Mouse (Mus musculus) CH12.LX (cell line): ENCODE measurements around the gene Slc22a17. TPM values are rescaled to one million over a fixed set of nuclear protein-coding genes. Genes with fewer than 3 reads are reported as not detected.

Experiments used
- DNase-seq: peaks from one replicate; pipeline ENCODE4 v3.0.0-alpha.2; 2013; ENCODE audit errors: extremely low read depth
- H3K27ac ChIP-seq: 2 replicates; pipeline ENCODE4 v1.5.1; 2012; ENCODE audit warnings: low read depth, mild to moderate bottlenecking, control low read depth, moderate library complexity; ENCODE audit not compliant: insufficient read depth
- H3K27me3 ChIP-seq: replicated peaks from 2 replicates; pipeline ENCODE3; 2012; ENCODE audit warnings: inconsistent platforms
- H3K36me3 ChIP-seq, 2 experiments: replicated peaks in 1 of 2; 2 replicates each; pipeline versions ENCODE3 to v1.6.1; 2012; ENCODE audit warnings: inconsistent platforms in 1 of 2, low read length in 1 of 2, mild to moderate bottlenecking in 1 of 2, mixed read lengths in 1 of 2, moderate library complexity in 1 of 2; ENCODE audit not compliant: control insufficient read depth in 1 of 2, insufficient read depth in 1 of 2
- H3K4me1 ChIP-seq, 2 experiments: 2 replicates each; pipeline ENCODE4 v1.6.1; 2012; ENCODE audit warnings: inconsistent platforms in 1 of 2, moderate library complexity in 1 of 2; ENCODE audit not compliant: insufficient read depth in 2 of 2, control insufficient read depth in 1 of 2
- H3K4me2 ChIP-seq: 2 replicates; pipeline ENCODE4 v1.6.1; 2012; ENCODE audit warnings: low read depth, mild to moderate bottlenecking, control low read depth; ENCODE audit not compliant: poor library complexity, insufficient read depth, severe bottlenecking
- H3K4me3 ChIP-seq, 3 experiments: fragments of 150-350 bp in 1 of 3; sonication (generic) in 1 of 3; replicated peaks in 1 of 3; 2 replicates each; pipeline versions ENCODE3 to v1.5.1; 2011 to 2012; ENCODE audit warnings: low read depth in 2 of 3, low read length in 2 of 3, mild to moderate bottlenecking in 2 of 3, moderate library complexity in 2 of 3, control low read depth in 1 of 3, improper control_type of control experiment in 1 of 3, inconsistent platforms in 1 of 3, mixed read lengths in 1 of 3; ENCODE audit not compliant: poor library complexity in 1 of 3
- H3K79me2 ChIP-seq: replicated peaks from 2 replicates; pipeline ENCODE4 v1.6.1; 2012; ENCODE audit warnings: mild to moderate bottlenecking, moderate library complexity; ENCODE audit not compliant: control insufficient read depth, poor library complexity, insufficient read depth, severe bottlenecking; ENCODE audit errors: extremely low read depth
- H3K9ac ChIP-seq: 2 replicates; pipeline ENCODE4 v1.6.1; 2012; ENCODE audit warnings: low read depth, mild to moderate bottlenecking, control low read depth, moderate library complexity; ENCODE audit not compliant: insufficient read depth
- H3K9me3 ChIP-seq: replicated peaks from 2 replicates; pipeline ENCODE3; 2012; ENCODE audit warnings: low read length, inconsistent platforms, mixed read lengths
- BHLHE40 ChIP-seq: IDR thresholded peaks from 2 replicates; pipeline ENCODE4 v1.6.1; 2011; ENCODE audit warnings: mild to moderate bottlenecking, low read depth, low read length, improper control_type of control experiment
- CHD2 ChIP-seq: IDR thresholded peaks from 2 replicates; pipeline ENCODE4 v1.6.1; 2011; ENCODE audit warnings: low read length, improper control_type of control experiment
- CTCF ChIP-seq, 2 experiments: IDR thresholded peaks in 1 of 2; conservative IDR thresholded peaks in 1 of 2; 2 replicates each; pipeline ENCODE4 v1.5.1; 2011 to 2012; ENCODE audit warnings: low read depth in 2 of 2, low read length in 2 of 2, improper control_type of control experiment in 1 of 2, inconsistent platforms in 1 of 2, mild to moderate bottlenecking in 1 of 2, moderate library complexity in 1 of 2
- ELF1 ChIP-seq: IDR thresholded peaks from 2 replicates; pipeline ENCODE4 v1.6.1; 2014; ENCODE audit warnings: low read depth, mild to moderate bottlenecking, inconsistent platforms, low read length, improper control_type of control experiment
- GABPA ChIP-seq: IDR thresholded peaks from 2 replicates; pipeline ENCODE4 v1.6.1; 2012; ENCODE audit warnings: low read depth, low read length, improper control_type of control experiment, inconsistent platforms; ENCODE audit not compliant: insufficient replicate concordance
- HCFC1 ChIP-seq: IDR thresholded peaks from 2 replicates; pipeline ENCODE4 v1.6.1; 2012; ENCODE audit warnings: low read depth, mild to moderate bottlenecking, inconsistent platforms, low read length, improper control_type of control experiment
- IRF4 ChIP-seq: IDR thresholded peaks from 2 replicates; pipeline ENCODE4 v1.6.1; 2014; ENCODE audit warnings: low read depth, mild to moderate bottlenecking, inconsistent platforms, low read length, improper control_type of control experiment
- JUN ChIP-seq: IDR thresholded peaks from 2 replicates; pipeline ENCODE4 v1.6.1; 2011; ENCODE audit warnings: low read depth, mild to moderate bottlenecking, low read length, improper control_type of control experiment, moderate library complexity; ENCODE audit not compliant: insufficient read depth
- JUND ChIP-seq: conservative IDR thresholded peaks from 2 replicates; pipeline ENCODE4 v1.6.1; 2011; ENCODE audit warnings: low read depth, low read length, improper control_type of control experiment
- MAFK ChIP-seq: IDR thresholded peaks from 2 replicates; pipeline ENCODE4 v1.6.1; 2011; ENCODE audit warnings: low read length, improper control_type of control experiment; ENCODE audit not compliant: insufficient replicate concordance
- MAZ ChIP-seq: IDR thresholded peaks from 2 replicates; pipeline ENCODE4 v1.6.1; 2012; ENCODE audit warnings: low read depth, mild to moderate bottlenecking, inconsistent platforms, low read length, improper control_type of control experiment, moderate library complexity
- MEF2A ChIP-seq: IDR thresholded peaks from 2 replicates; pipeline ENCODE4 v1.6.1; 2014; ENCODE audit warnings: low read depth, mild to moderate bottlenecking, inconsistent platforms, low read length, improper control_type of control experiment, borderline replicate concordance
- MYC ChIP-seq: IDR thresholded peaks from 2 replicates; pipeline ENCODE4 v1.6.1; 2011; ENCODE audit warnings: low read depth, mild to moderate bottlenecking, improper control_type of control experiment, low read length
- NELFE ChIP-seq: IDR thresholded peaks from 2 replicates; pipeline ENCODE4 v1.6.1; 2011; ENCODE audit warnings: low read depth, low read length, improper control_type of control experiment
- NRF1 ChIP-seq: IDR thresholded peaks from 2 replicates; pipeline ENCODE4 v1.6.1; 2014; ENCODE audit warnings: low read depth, mild to moderate bottlenecking, inconsistent platforms, low read length, improper control_type of control experiment, moderate library complexity
- PAX5 ChIP-seq: IDR thresholded peaks from 2 replicates; pipeline ENCODE4 v1.6.1; 2012; ENCODE audit warnings: low read length, inconsistent platforms, mixed read lengths
- POLR2A ChIP-seq: IDR thresholded peaks from 2 replicates; pipeline ENCODE4 v1.6.1; 2011; ENCODE audit warnings: low read depth, mild to moderate bottlenecking, improper control_type of control experiment, low read length
- POLR2AphosphoS2 ChIP-seq: IDR thresholded peaks from 2 replicates; pipeline ENCODE4 v1.6.1; 2011; ENCODE audit warnings: low read depth, low read length, improper control_type of control experiment
- RCOR1 ChIP-seq: conservative IDR thresholded peaks from 2 replicates; pipeline ENCODE4 v1.6.1; 2012; ENCODE audit warnings: low read depth, mild to moderate bottlenecking, inconsistent platforms, low read length, improper control_type of control experiment
- SIN3A ChIP-seq: IDR thresholded peaks from 2 replicates; pipeline ENCODE4 v1.6.1; 2012; ENCODE audit warnings: low read length, improper control_type of control experiment, inconsistent platforms
- TBP ChIP-seq: conservative IDR thresholded peaks from 2 replicates; pipeline ENCODE4 v1.6.1; 2011; ENCODE audit warnings: low read depth, low read length, improper control_type of control experiment
- TCF12 ChIP-seq: IDR thresholded peaks from 2 replicates; pipeline ENCODE4 v1.6.1; 2014; ENCODE audit warnings: low read depth, mild to moderate bottlenecking, inconsistent platforms, low read length, improper control_type of control experiment
- USF1 ChIP-seq: IDR thresholded peaks from 2 replicates; pipeline ENCODE4 v1.6.1; 2014; ENCODE audit warnings: low read depth, mild to moderate bottlenecking, inconsistent platforms, low read length, improper control_type of control experiment
- USF2 ChIP-seq: conservative IDR thresholded peaks from 2 replicates; pipeline ENCODE4 v1.6.1; 2011; ENCODE audit warnings: low read depth, low read length, improper control_type of control experiment
- ZC3H11A ChIP-seq: IDR thresholded peaks from 2 replicates; pipeline ENCODE4 v1.6.1; 2012; ENCODE audit warnings: low read depth, mild to moderate bottlenecking, inconsistent platforms, low read length, improper control_type of control experiment
- ZKSCAN1 ChIP-seq: IDR thresholded peaks from 2 replicates; pipeline ENCODE4 v1.6.1; 2012; ENCODE audit warnings: low read depth, inconsistent platforms, low read length, improper control_type of control experiment, borderline replicate concordance
- ZMIZ1 ChIP-seq: IDR thresholded peaks from 2 replicates; pipeline ENCODE4 v1.6.1; 2012; ENCODE audit warnings: low read depth, mild to moderate bottlenecking, inconsistent platforms, low read length, improper control_type of control experiment
- ZNF384 ChIP-seq: IDR thresholded peaks from 2 replicates; pipeline ENCODE4 v1.6.1; 2012; ENCODE audit warnings: low read depth, low read length, improper control_type of control experiment, inconsistent platforms
- dilution Hi-C: fragments of 300-500 bp; cut with MboI; formaldehyde crosslinking; loops from 2 replicates; pipeline ENCODE4 v1.14.3; 2020; ENCODE audit warnings: low sequenced_read_pairs; ENCODE audit not compliant: extremely low pct_unique_long_range_greater_than_20kb, extremely low pct_ligation_motif_present
- in situ Hi-C: fragments of 300-500 bp; cut with MboI; formaldehyde crosslinking; loops from 3 replicates; pipeline ENCODE4 v1.14.3; 2019; ENCODE audit warnings: low sequenced_read_pairs, low pct_ligation_motif_present, low pct_unique_long_range_greater_than_20kb, mixed read lengths
- polyA plus RNA-seq: library from polyadenylated mRNA; unstranded; fragments of >175 nt; gene quantifications from 2 replicates; pipeline ENCODE4 v1.2.1, GENCODE M21; 2012; ENCODE audit warnings: low read depth; ENCODE audit not compliant: insufficient read length
- total RNA-seq, 2 experiments: library from RNA; depleted of rRNA; stranded (reverse); fragments of 300-350 nt in 1 of 2; fragments of >200 nt in 1 of 2; gene quantifications; 2 replicates each; pipeline ENCODE4 v1.2.3; 2012 to 2014

Slc22a17 gene
- total and polyA plus RNA-seq, 3 experiments: 0.04 to 1.1 (median 0.34) TPM

DNA sequence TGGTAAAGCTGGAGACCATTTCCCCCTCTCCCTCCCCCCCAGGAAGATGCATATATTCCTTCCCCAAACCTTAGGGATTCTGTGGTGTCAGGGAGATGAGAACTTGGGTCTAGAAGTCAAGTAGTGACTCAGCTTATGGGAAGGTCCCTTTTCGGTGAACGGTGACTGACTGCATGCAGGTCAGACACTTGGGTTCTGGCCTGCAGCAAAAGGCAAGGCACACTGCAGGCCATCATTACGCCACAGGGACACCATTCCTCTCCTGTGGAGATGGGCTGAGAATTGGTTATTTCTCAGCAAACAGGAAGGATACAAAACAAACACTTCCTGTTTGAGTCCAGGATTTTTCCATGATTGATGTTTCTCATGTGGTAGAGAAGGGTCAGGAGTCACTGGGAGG lies 46.3 kb upstream of the Slc22a17 start:
- in situ Hi-C loops (no loop called here), dilution Hi-C loops (no loop called here)
- peaks cover 9 to 24% of the 10 kb centered on the region in 2 experiments for H3K4me1 ChIP-seq
- H3K4me2 ChIP-seq: no peak overlapping the region
- no peak overlapping the region for H3K4me3 ChIP-seq
- no peak for TF ChIP-seq MEF2A
- no peak for TF ChIP-seq ZMIZ1
- no peak for TF ChIP-seq ELF1
- no peak for TF ChIP-seq ZNF384
- TF ChIP-seq RCOR1: no peak
- TF ChIP-seq CHD2: no peak
- no peak for TF ChIP-seq NELFE
- TF ChIP-seq USF1: no peak
- TF ChIP-seq ZKSCAN1: no peak
- no peak for TF ChIP-seq POLR2AphosphoS2
- TF ChIP-seq TBP: no peak
- TF ChIP-seq PAX5: no peak
- no peak for TF ChIP-seq GABPA
- no peak for TF ChIP-seq HCFC1
- TF ChIP-seq NRF1: no peak
- TF ChIP-seq JUN: no peak
- no peak for TF ChIP-seq IRF4
- TF ChIP-seq TCF12: no peak
- TF ChIP-seq POLR2A: no peak
- no peaks in the 10 kb centered on the region for H3K9me3 ChIP-seq
- no peak for DNase-seq
- H3K79me2 ChIP-seq: no peaks in the 10 kb centered on the region
- H3K9ac ChIP-seq: no peak overlapping the region
- no peaks in the 10 kb centered on the region for H3K36me3 ChIP-seq
- H3K27ac ChIP-seq: no peak overlapping the region
- peaks cover 34% of the 10 kb centered on the region for H3K27me3 ChIP-seq

DNA sequence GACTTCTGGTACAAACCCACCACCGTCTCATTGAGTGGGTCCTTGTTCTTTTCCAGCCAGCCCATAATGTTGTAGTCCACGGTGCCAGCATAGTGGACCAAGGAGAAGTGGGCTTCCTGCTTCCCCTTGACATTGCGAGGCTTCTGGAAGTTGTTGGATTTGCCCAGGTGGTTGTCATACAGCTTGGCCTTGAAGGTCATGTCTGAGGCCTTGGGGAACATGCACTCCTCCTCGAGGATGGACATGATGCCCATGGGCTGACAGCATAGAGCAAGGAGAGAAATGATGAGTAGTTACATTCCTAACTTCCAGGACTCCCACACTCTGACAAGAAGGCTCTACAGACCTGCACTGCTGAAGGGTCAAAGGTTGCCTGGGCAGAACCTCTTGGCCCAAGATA lies 45.6 kb upstream of the Slc22a17 start:
- Histone ChIP-seq H3K79me2 (no peaks in the 10 kb centered on the region), H3K9me3 (no peaks in the 10 kb centered on the region), H3K4me1 (peaks cover 9 to 24% of the 10 kb centered on the region in 2 experiments), H3K36me3 (no peaks in the 10 kb centered on the region), H3K9ac (no peak overlapping the region), H3K27ac (no peak overlapping the region), H3K4me3 (no peak overlapping the region), H3K27me3 (peaks cover 32% of the 10 kb centered on the region), H3K4me2 (no peak overlapping the region)
- DNase-seq: no peak
- in situ Hi-C loops: no loop called here
- dilution Hi-C loops: no loop called here
- no peak for TF ChIP-seq POLR2AphosphoS2
- no peak for TF ChIP-seq BHLHE40
- no peak for TF ChIP-seq GABPA
- TF ChIP-seq MAFK: no peak
- no peak for TF ChIP-seq ZC3H11A
- TF ChIP-seq USF2: no peak
- no peak for TF ChIP-seq SIN3A
- no peak for TF ChIP-seq MAZ
- TF ChIP-seq JUND: no peak
- no peak for TF ChIP-seq HCFC1
- no peak for TF ChIP-seq JUN
- TF ChIP-seq ZMIZ1: no peak
- TF ChIP-seq TBP: no peak
- no peak for TF ChIP-seq MYC
- no peak for TF ChIP-seq CTCF (conservative IDR thresholded peaks at IDR 0.05 in 1 of 2, IDR thresholded peaks at IDR 0.05 in 1 of 2; ENCODE audit: low read depth in 2 of 2, low read length in 2 of 2)
- TF ChIP-seq IRF4: no peak
